Mouse (Mus musculus) frontal cortex, postnatal 25 days (tissue): ENCODE results near the gene Fars2.
"Not testable (repeated sequence)": the region's sequence is repeated elsewhere in the genome, so short reads cannot be mapped to it uniquely, and the experiment has no call there.

Source experiments
- DNase-seq, 2 experiments: peaks; one replicate each; pipeline ENCODE4 v3.0.0; 2022; ENCODE audit warnings: low spot score in 2 of 2

The Fars2 gene

GRCm38 (mm10) chr13:36466076-36466475 is 348.9 kb downstream of the Fars2 start:
- not testable (repeated sequence) for DNase-seq

GRCm38 (mm10) chr13:36466515-36466921 is 349.3 kb downstream of the Fars2 start:
- no peak for DNase-seq

GRCm38 (mm10) chr13:36467849-36468248 is 350.6 kb downstream of the Fars2 start:
- DNase-seq = no peak

- DNase-seq = no peak
Measured at GRCm38 (mm10) chr13:36468963-36469362, 351.8 kb downstream of the Fars2 start.

- no peak for DNase-seq
Measured at GRCm38 (mm10) chr13:36469412-36470125, 352.4 kb downstream of the Fars2 start.

- DNase-seq = no peak
Measured at GRCm38 (mm10) chr13:36477648-36478047, 360.4 kb downstream of the Fars2 start.

GRCm38 (mm10) chr13:36478243-36478642 is 361.0 kb downstream of the Fars2 start:
- no peak for DNase-seq

GRCm38 (mm10) chr13:36480101-36480500 is 362.9 kb downstream of the Fars2 start:
- no peak for DNase-seq

- DNase-seq = no peak
Measured at GRCm38 (mm10) chr13:36484391-36484790, 367.2 kb downstream of the Fars2 start.

GRCm38 (mm10) chr13:36486756-36487155 is 369.5 kb downstream of the Fars2 start:
- DNase-seq = no peak

GRCm38 (mm10) chr13:36489365-36489764 is 372.2 kb downstream of the Fars2 start:
- no peak for DNase-seq

GRCm38 (mm10) chr13:36490612-36491011 is 373.4 kb downstream of the Fars2 start:
- DNase-seq = no peak

- no peak for DNase-seq
Measured at GRCm38 (mm10) chr13:36492397-36492796, 375.2 kb downstream of the Fars2 start.

- DNase-seq = no peak
Measured at GRCm38 (mm10) chr13:36493294-36493693, 376.1 kb downstream of the Fars2 start.

- DNase-seq = no peak
Measured at GRCm38 (mm10) chr13:36493762-36494161, 376.6 kb downstream of the Fars2 start.

GRCm38 (mm10) chr13:36495980-36496379 is 378.8 kb downstream of the Fars2 start:
- DNase-seq = no peak

GRCm38 (mm10) chr13:36497346-36497745 is 380.1 kb downstream of the Fars2 start:
- no peak for DNase-seq

- no peak for DNase-seq
Measured at GRCm38 (mm10) chr13:36500370-36500905, 383.2 kb downstream of the Fars2 start.

- no peak for DNase-seq
Measured at GRCm38 (mm10) chr13:36503551-36503950, 386.3 kb downstream of the Fars2 start.

- no peak for DNase-seq
Measured at GRCm38 (mm10) chr13:36503991-36504390, 386.8 kb downstream of the Fars2 start.

GRCm38 (mm10) chr13:36505730-36506129 is 388.5 kb downstream of the Fars2 start:
- DNase-seq = no peak

- no peak for DNase-seq
Measured at GRCm38 (mm10) chr13:36506315-36506714, 389.1 kb downstream of the Fars2 start.

- no peak for DNase-seq
Measured at GRCm38 (mm10) chr13:36510161-36510560, 392.9 kb downstream of the Fars2 start.

GRCm38 (mm10) chr13:36513126-36513525 is 395.9 kb downstream of the Fars2 start:
- DNase-seq = no peak
